Mouse (Mus musculus) heart, postnatal 36 days (tissue): ENCODE results near the gene Lnp1. TPM values are rescaled to one million over a fixed set of nuclear protein-coding genes. Genes with fewer than 3 reads are reported as not detected.
A peak's percentile ranks its signal among the peaks of the same experiment; 100 is the strongest.
"Not testable (repeated sequence)": the region's sequence is repeated elsewhere in the genome, so short reads cannot be mapped to it uniquely, and the experiment has no call there.

ENCODE experiments used
- DNase-seq, 2 experiments: peaks; one replicate each; pipeline ENCODE4 v3.0.0; 2021 to 2022
- intact Hi-C: fragments of 180-260 bp; cut with DNase I; formaldehyde crosslinking; loops from one replicate; pipeline ENCODE4 v1.15.1; 2025
- total RNA-seq, 2 experiments: library from RNA; stranded (reverse); gene quantifications; 2 replicates each; pipeline ENCODE4 v1.2.3; 2021

The Lnp1 gene
- not detected for total RNA-seq

GRCm38 (mm10) chr16:56928023-56928422 lies at the start of gene Lnp1:
TSS of gene Lnp1 (minus strand) at chr16:56928061.
- no peak for DNase-seq
- intact Hi-C loops, result no loop called here

GRCm38 (mm10) chr16:56974646-56975045 lies 46.8 kb upstream of the Lnp1 start:
- intact Hi-C loops, result no loop called here
- no peak for DNase-seq

- DNase-seq, intact Hi-C loops: not testable (repeated sequence)
Observed at GRCm38 (mm10) chr16:56958311-56958710, 30.4 kb upstream of the Lnp1 start.

- intact Hi-C loops, result no loop called here
Observed at GRCm38 (mm10) chr16:56949085-56949484, 21.2 kb upstream of the Lnp1 start.

GRCm38 (mm10) chr16:56942341-56942740 lies 14.5 kb upstream of the Lnp1 start:
- no peak for DNase-seq
- intact Hi-C loops, result no loop called here

More at GRCm38 (mm10) chr16:56949085-56949484, 21.2 kb upstream of the Lnp1 start:
- DNase-seq, result no peak

GRCm38 (mm10) chr16:56920102-56920657 lies 7.7 kb downstream of the Lnp1 start:
- intact Hi-C loops, result loop anchor here (1.0 to 5.0 kb wide), 2 partner anchors 149 to 172 kb away; no protein-coding TSS in a partner anchor
- peak in 1 of 2 experiments; percentile 2 for DNase-seq

- DNase-seq, result no peak
- intact Hi-C loops, result no loop called here
Observed at GRCm38 (mm10) chr16:56917230-56917629, 10.6 kb downstream of the Lnp1 start.

GRCm38 (mm10) chr16:56908986-56909385 lies 18.9 kb downstream of the Lnp1 start:
- intact Hi-C loops, result no loop called here

GRCm38 (mm10) chr16:56902206-56902605 lies 25.7 kb downstream of the Lnp1 start:
- intact Hi-C loops, DNase-seq: not testable (repeated sequence)

More at GRCm38 (mm10) chr16:56908986-56909385, 18.9 kb downstream of the Lnp1 start:
- no peak for DNase-seq

GRCm38 (mm10) chr16:56891583-56891982 lies 36.3 kb downstream of the Lnp1 start:
- no peak for DNase-seq
- intact Hi-C loops, result no loop called here

- DNase-seq, result no peak
- intact Hi-C loops, result no loop called here
Observed at GRCm38 (mm10) chr16:56886616-56887116, 41.2 kb downstream of the Lnp1 start.

GRCm38 (mm10) chr16:56885824-56886615 lies 41.8 kb downstream of the Lnp1 start, which contains the start of gene Tmem45a:
TSS of gene Tmem45a (minus strand) at chr16:56886166.
- intact Hi-C loops, result no loop called here
- DNase-seq, result peak; percentile 82 to 87

GRCm38 (mm10) chr16:56884811-56885210 lies 43.0 kb downstream of the Lnp1 start:
- no peak for DNase-seq
- intact Hi-C loops, result no loop called here

- DNase-seq, result no peak
- intact Hi-C loops, result no loop called here
Observed at GRCm38 (mm10) chr16:56873410-56873809, 54.5 kb downstream of the Lnp1 start.

GRCm38 (mm10) chr16:56870458-56870857 lies 57.4 kb downstream of the Lnp1 start:
- DNase-seq, result no peak

GRCm38 (mm10) chr16:56868361-56868760 lies 59.5 kb downstream of the Lnp1 start:
- DNase-seq, result no peak

More at GRCm38 (mm10) chr16:56870458-56870857, 57.4 kb downstream of the Lnp1 start:
- intact Hi-C loops, result no loop called here

GRCm38 (mm10) chr16:56867591-56867990 lies 60.3 kb downstream of the Lnp1 start:
- intact Hi-C loops, result no loop called here
- DNase-seq, result no peak

More at GRCm38 (mm10) chr16:56868361-56868760, 59.5 kb downstream of the Lnp1 start:
- intact Hi-C loops, result no loop called here
